Mouse (Mus musculus) urinary bladder, postnatal 4 days (tissue): ENCODE measurements around the gene Ttc7b.

Source experiments
- DNase-seq, 2 experiments: peaks; one replicate each; pipeline ENCODE4 v3.0.0; 2021 to 2022; ENCODE audit warnings: low spot score in 2 of 2

The Ttc7b gene

DNA sequence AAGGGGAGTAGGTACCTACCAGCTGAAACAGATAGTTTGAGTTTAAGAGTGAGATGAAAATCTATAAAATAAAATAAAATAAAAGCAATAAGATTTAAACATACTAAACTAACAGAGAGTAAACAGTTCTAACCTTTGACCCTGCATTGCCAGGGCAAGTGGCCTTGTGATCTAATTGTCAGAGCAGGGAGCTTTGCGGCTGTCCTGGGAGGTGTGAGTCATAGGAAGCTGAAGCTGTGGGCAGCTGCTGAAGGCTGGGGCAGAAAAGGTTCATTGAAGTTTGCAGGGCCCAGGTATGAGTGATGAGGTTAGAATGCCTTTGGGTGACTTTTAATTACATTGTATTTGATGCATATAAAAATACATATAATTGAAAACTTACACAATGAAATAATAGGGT lies 5.3 kb upstream of the Ttc7b start:
- no peak for DNase-seq

DNA sequence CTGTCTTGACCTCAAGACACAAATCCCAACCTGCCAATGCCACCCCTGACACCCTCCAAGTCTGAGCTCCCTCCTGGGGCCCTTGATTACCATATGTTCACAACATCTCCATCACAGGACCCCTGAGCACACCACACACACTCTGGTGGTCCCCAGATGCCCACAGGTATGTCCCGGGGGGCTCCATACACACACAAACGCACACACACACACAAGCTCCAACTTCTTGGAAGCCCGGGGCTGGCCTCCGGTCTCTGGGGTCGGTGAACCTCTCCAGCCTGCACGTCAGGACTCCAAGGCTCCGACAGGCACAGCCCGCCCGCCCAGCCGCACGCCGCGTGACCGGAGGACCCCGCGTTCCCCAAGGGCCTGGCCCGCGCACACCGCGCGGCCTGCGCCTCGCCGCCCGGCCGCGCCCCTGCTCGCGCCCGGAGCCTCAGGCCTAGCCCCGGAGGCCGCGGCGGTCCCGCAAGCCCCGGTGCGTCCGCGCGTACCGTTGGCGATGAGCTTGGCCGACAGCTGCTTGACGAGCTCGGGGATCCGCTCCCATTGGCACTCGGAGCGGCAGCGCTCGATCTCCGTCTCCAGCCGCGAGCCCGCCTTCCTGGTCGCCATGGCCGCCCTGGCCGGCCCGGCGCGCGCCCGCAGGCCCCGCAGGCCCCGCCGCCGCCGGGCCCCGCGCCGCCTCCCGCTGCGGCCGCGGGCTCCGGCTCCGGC lies 391 bp downstream of the Ttc7b start:
- peak; percentile 58 to 68 for DNase-seq

GRCm38 (mm10) chr12:100519684-100520076 lies 946 bp downstream of the Ttc7b start:
- no peak for DNase-seq

DNA sequence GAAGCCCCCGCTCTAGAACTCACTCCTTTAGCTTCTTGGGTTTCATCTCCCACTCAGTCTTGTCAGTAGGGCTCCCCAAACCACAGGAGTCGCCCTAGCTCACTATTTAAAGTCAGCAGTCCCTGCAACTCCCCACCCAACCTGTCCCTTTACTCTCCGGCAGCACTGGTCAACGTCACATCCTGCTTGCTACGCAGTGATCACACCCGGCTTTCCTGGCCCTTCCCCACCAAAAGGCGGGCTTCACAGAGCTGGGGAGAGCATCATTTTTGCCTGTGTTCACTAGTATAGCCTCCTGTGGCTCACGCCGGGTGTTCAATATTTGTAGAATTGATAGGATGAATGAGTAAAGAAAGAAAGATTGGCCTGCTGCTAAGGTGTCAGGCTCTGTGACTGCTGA lies 3.3 kb downstream of the Ttc7b start:
- DNase-seq: no peak

DNA sequence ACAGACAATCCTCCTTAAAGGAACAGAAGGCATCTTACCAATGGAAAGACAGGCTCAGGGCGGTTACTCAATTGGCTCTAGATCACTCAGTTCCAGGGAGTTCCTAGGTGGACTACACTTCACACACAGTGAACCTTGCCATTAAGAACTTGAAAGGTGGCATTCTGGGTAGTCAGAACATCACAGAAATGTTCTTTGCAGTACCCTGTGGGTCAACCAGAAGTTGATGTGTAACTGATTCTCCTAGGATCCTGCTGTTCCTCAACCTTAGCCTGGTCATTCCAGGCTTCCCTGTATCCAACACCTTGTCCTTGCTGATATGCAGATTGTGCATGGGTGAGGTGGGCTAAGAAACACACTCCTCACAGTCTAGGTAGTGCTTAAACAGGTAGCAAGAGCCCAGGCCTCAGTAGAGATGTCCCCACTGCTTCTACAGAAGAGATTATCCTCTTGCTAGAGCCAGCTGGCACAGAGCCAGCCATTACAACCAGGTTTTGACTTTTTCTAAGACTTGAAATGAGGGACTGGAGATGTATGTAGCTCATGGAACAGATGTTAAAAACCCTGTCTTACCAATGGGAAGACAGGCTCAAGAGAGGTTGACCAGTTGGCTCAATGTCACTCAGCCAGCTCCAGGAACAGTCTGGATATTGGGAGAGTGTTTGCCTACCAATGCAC lies 4.3 kb downstream of the Ttc7b start:
- no peak for DNase-seq

DNA sequence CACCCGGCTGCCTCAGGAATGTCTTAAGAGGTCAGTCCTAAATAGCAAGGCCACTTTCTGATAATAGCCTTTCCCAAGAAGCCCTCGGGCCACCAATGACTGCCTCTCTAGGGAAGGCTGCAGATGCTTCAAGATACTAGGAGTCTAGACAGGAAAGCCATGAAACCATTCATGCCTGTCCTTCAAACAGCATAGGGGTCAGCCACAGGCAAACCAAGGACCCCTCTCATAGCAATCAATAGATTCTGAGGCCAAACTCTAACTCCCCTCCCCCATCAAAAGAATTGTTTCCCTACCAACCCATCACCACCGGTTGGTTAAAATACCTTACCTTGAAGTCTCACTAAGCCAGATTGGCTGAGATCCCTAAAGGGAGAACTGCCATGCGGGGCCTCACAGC lies 5.1 kb downstream of the Ttc7b start:
- DNase-seq: no peak

- no peak for DNase-seq
These were observed 6.0 kb downstream of the Ttc7b start for GRCm38 (mm10) chr12:100514611-100515010.

GRCm38 (mm10) chr12:100513131-100513530 lies 7.5 kb downstream of the Ttc7b start:
- DNase-seq: no peak

- no peak for DNase-seq
These were observed 8.0 kb downstream of the Ttc7b start for GRCm38 (mm10) chr12:100512641-100513040.

- DNase-seq: no peak
These were observed 10.9 kb downstream of the Ttc7b start for GRCm38 (mm10) chr12:100509615-100510282.

DNA sequence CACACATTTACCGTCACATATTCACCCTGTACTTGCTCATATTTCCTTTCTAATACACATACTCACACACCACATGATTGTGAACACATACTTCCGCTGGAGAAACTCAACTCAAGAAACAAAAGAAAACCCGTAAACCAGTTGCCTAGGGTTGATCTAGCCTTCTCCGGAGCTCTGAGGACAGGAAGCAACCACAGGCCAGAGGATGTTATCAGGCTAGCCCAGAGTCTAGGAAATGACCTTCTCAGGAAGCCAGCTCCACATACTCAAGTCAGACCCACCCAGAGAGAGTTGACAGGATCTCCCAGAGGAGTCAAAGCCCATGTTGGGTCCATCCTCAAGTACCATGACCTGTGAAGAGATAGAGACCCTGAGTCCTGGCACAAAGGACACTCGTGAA lies 12.0 kb downstream of the Ttc7b start:
- no peak for DNase-seq

DNA sequence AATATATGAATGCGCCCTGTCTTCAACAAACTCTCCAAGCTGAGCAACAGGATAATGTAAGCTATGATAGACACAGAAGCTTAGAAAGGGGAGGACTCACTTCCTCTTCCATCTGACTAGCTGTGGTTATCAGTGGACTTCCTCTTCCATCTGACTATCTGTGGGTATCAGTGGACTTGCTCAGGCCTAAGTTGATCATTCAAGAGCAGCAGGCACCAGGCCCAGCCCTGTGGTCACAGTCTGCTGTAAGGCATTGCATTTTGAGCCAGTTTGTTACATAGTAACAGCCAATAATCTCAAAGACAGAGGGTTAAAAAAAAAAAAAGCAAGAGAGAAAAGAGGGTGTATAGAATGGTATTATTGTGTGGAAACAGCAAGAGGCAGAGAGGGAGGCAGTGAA lies 15.1 kb downstream of the Ttc7b start:
- DNase-seq: no peak

GRCm38 (mm10) chr12:100504585-100504984 lies 16.0 kb downstream of the Ttc7b start:
- DNase-seq: no peak

- DNase-seq: no peak
These were observed 17.0 kb downstream of the Ttc7b start for GRCm38 (mm10) chr12:100503659-100504058.

- no peak for DNase-seq
These were observed 18.1 kb downstream of the Ttc7b start for GRCm38 (mm10) chr12:100502544-100502943.

- DNase-seq: no peak
These were observed 19.4 kb downstream of the Ttc7b start for GRCm38 (mm10) chr12:100501261-100501660.

GRCm38 (mm10) chr12:100499469-100499868 lies 21.2 kb downstream of the Ttc7b start:
- no peak for DNase-seq

GRCm38 (mm10) chr12:100498006-100498405 lies 22.6 kb downstream of the Ttc7b start:
- DNase-seq: no peak

- DNase-seq: no peak
These were observed 25.5 kb downstream of the Ttc7b start for GRCm38 (mm10) chr12:100495083-100495482.

DNA sequence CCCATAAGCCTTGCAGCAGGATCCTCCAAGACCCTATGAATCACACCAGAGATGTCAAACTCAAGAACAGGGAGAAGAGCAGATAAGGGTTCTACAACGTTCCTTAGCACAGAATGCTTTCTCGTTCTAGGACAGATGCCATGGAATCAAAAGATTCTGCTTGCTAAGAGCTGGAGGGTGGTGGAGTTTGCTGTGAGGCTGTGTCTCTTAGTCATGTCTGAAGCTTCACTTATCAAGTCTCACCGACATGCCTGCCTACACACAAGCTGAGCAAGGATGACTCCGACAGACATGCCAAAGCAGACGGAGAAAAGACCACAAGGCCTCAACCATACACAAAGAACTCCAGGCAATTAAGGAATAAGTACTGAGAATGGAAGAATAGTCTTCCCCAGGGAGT lies 27.4 kb downstream of the Ttc7b start:
- no peak for DNase-seq

DNA sequence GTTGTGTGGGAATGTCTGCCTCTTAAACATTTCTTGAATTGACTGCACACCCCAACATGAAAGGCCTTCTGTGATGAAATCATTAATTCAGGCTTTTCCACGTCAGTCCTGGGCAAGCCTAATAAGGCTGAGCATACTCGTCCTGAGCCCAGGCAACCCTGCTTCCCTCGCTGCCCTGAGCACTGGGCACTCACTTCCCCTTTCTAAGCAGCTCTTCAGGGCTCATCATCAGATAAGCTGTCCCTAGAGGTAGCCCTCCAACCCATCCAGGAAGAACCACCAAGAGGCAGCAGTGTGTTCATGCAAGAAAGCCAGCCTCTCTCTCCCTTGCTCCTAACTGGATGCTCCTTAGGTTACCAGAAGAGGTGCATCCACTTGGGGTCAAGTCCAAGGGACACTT lies 27.9 kb downstream of the Ttc7b start:
- DNase-seq: no peak

DNA sequence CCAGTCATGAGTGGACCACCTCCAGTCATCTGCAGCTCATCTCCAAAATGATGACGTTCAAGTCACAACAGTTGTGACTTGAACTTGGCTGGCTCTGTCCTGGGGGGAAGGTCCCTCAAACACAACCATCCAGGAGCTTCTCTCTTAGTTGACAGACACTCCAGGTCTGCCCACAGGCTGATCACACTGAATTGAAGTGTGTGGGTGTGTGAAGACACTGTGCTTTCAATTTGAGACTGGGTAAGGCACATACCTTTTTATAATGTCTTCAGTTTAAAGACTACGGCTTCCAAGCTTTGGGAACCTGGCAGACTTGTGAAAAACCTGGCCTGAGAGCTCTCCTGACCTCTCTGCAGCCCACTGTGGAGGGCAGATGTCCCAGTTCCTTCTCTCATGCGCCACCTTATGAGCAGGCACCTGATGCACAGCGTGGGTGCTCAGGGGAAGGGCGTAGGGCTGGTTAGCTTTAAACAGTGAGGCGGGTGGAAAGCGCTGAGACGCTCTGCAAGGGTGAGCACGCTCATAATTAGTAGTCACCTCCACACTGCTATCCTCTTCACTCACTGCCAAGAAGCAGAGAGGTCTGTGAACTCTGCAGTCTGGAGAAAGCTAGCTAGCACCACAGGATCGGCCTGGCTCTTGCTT lies 28.5 kb downstream of the Ttc7b start:
- DNase-seq: no peak

- no peak for DNase-seq
These were observed 30.8 kb downstream of the Ttc7b start for GRCm38 (mm10) chr12:100489799-100490198.
